ENCODE assay signal across 8 mouse cellular contexts in genomic region chr9:75072361-75072760, GRCm38 (mm10). TPM values are rescaled to one million over a fixed set of nuclear protein-coding genes. Genes with fewer than 3 reads are reported as not detected.
DNase-seq lines count a peak whose midpoint lies in the region; ATAC-seq and TF ChIP-seq lines count a peak whose summit lies in the region.

No protein-coding gene starts in this region.

- no peak overlapping the region for H3K9ac ChIP-seq in limb, embryonic 15.5 days

- H3K4me3 ChIP-seq in spleen, adult 2 months (ENCODE audit: extremely low read depth, insufficient read depth, insufficient read length) = peak overlapping the region; percentile 23
- H3K4me3 ChIP-seq in limb, embryonic 15.5 days = peak overlapping the region; percentile 84

- no peak for TF ChIP-seq POLR2A in spleen, adult 2 months (IDR thresholded peaks at IDR 0.05; ENCODE audit: low read depth, low read length)

- H3K4me1 ChIP-seq in spleen, adult 2 months (ENCODE audit: control insufficient read depth, insufficient read depth, insufficient read length) = no peaks in the 10 kb centered on the region; the same call in none of the 2 replicates
- peaks cover 12% of the 10 kb centered on the region for H3K4me1 ChIP-seq in limb, embryonic 15.5 days

- ATAC-seq in limb, embryonic 15.5 days (ENCODE audit: insufficient number of reproducible peaks, low FRiP score, low TSS enrichment, low read depth) = no peak
- ATAC-seq in megakaryocyte progenitor cell, adult 5-6 weeks (replicated peaks; ENCODE audit: poor library complexity) = no peak

- no peaks in the 10 kb centered on the region for H3K36me3 ChIP-seq in spleen, adult 2 months (ENCODE audit: control insufficient read depth, insufficient read depth, low read length)
- no peaks in the 10 kb centered on the region for H3K36me3 ChIP-seq in limb, embryonic 15.5 days

- no peaks in the 10 kb centered on the region for H3K27me3 ChIP-seq in spleen, adult 2 months (ENCODE audit: control insufficient read depth, insufficient read depth, low read length)
- H3K27me3 ChIP-seq in limb, embryonic 15.5 days = no peaks in the 10 kb centered on the region

- no peaks in the 10 kb centered on the region for H3K9me3 ChIP-seq in limb, embryonic 15.5 days

- peak; percentile 10 for DNase-seq in embryo, embryonic 11 days
- DNase-seq in embryo, embryonic 10 days (ENCODE audit: low spot score) = no peak
- no peak for DNase-seq in spleen, adult 2 months (ENCODE audit: low read depth in 1 of 2, low spot score in 2 of 2)
- no peak for DNase-seq in spleen, postnatal 10 days (ENCODE audit: low spot score in 2 of 2)
- no peak for DNase-seq in urinary bladder, postnatal 36 days (ENCODE audit: low spot score in 2 of 2)
- no peak for DNase-seq in urinary bladder, adult 18-20 months (ENCODE audit: low spot score in 2 of 2)

- no peak for TF ChIP-seq CTCF in spleen, adult 2 months (IDR thresholded peaks at IDR 0.05; ENCODE audit: extremely low read depth, insufficient read depth, insufficient read length, insufficient replicate concordance)

- H3K27ac ChIP-seq in spleen, adult 2 months (ENCODE audit: insufficient read depth, low read length) = no peak overlapping the region
- H3K27ac ChIP-seq in limb, embryonic 15.5 days = no peak overlapping the region

- H3K4me2 ChIP-seq in limb, embryonic 15.5 days = peak overlapping the region; percentile 91

- 45% methylated on average over 3 of the region's 3 CpGs for WGBS in spleen, adult 2 months
- 23% methylated on average over 3 of the region's 3 CpGs for WGBS in limb, embryonic 15.5 days

RNA-seq across cellular contexts. Expression of gene Myo5a, which starts 1.5 kb away (rescaled TPM):
- polyA plus RNA-seq in spleen, adult 2 months (2012; rRNA removed) = 8.9 and 11.1 TPM in 2 replicates
- polyA plus RNA-seq in limb, embryonic 15.5 days (2015; fragmentation: Nextera tagmentation; extraction: Ambion mirVana) = 15.3 and 17.8 TPM in 2 replicates
- 59.6 and 80.1 TPM in 2 replicates for total RNA-seq in megakaryocyte progenitor cell, adult 5-6 weeks (2015)
- 113 and 133 TPM in 2 replicates for total RNA-seq in megakaryocyte progenitor cell, adult 5-6 weeks (2017)

RNA-seq across cellular contexts. Expression of gene Arpp19, which starts 34.9 kb away (rescaled TPM):
- 4.7 and 6.1 TPM in 2 replicates for polyA plus RNA-seq in spleen, adult 2 months (2012; rRNA removed)
- polyA plus RNA-seq in limb, embryonic 15.5 days (2015; fragmentation: Nextera tagmentation; extraction: Ambion mirVana) = 255 and 269 TPM in 2 replicates
- 132 and 179 TPM in 2 replicates for total RNA-seq in megakaryocyte progenitor cell, adult 5-6 weeks (2015)
- total RNA-seq in megakaryocyte progenitor cell, adult 5-6 weeks (2017) = 136 and 149 TPM in 2 replicates

Comparison
In these comparisons a context has a peak if more than half of its experiments do, and no peak if none do; other contexts are left out.
1. RNA of gene Arpp19, which starts 34.9 kb away (polyA plus RNA-seq): 255 to 269 TPM in limb, embryonic 15.5 days; 4.7 to 6.1 TPM in spleen, adult 2 months; every median in the first group is over 10 times any median in the second.